Mouse (Mus musculus): ENCODE results near the gene Ptprn2. TPM values are rescaled to one million over a fixed set of nuclear protein-coding genes. Genes with fewer than 3 reads are reported as not detected.

Ptprn2 gene
- total RNA-seq, 2 experiments from 2014 or later: 0.31 to 0.45 TPM

GRCm38 (mm10) chr12:116594866-116595610, 109.5 kb downstream of the Ptprn2 start:
- DNase-seq: no peak

GRCm38 (mm10) chr12:116595727-116596126, 110.2 kb downstream of the Ptprn2 start:
- DNase-seq: no peak

- DNase-seq: no peak
These were observed 111.5 kb downstream of the Ptprn2 start for GRCm38 (mm10) chr12:116596993-116597392.

GRCm38 (mm10) chr12:116597670-116598069, 112.2 kb downstream of the Ptprn2 start:
- DNase-seq: no peak

- DNase-seq: no peak
These were observed 112.8 kb downstream of the Ptprn2 start for GRCm38 (mm10) chr12:116598123-116599005.

- no peak for DNase-seq
These were observed 114.0 kb downstream of the Ptprn2 start for GRCm38 (mm10) chr12:116599537-116599936.

- DNase-seq: no peak
These were observed 114.5 kb downstream of the Ptprn2 start for GRCm38 (mm10) chr12:116600054-116600453.

- DNase-seq: no peak
These were observed 115.9 kb downstream of the Ptprn2 start for GRCm38 (mm10) chr12:116601395-116601794.

- DNase-seq: no peak
These were observed 116.4 kb downstream of the Ptprn2 start for GRCm38 (mm10) chr12:116601921-116602320.

- DNase-seq: no peak
These were observed 123.1 kb downstream of the Ptprn2 start for GRCm38 (mm10) chr12:116608598-116608997.

GRCm38 (mm10) chr12:116619868-116620267, 134.3 kb downstream of the Ptprn2 start:
- DNase-seq: peak; percentile 67

GRCm38 (mm10) chr12:116620299-116620698, 134.8 kb downstream of the Ptprn2 start:
- no peak for DNase-seq

- DNase-seq: no peak
These were observed 136.0 kb downstream of the Ptprn2 start for GRCm38 (mm10) chr12:116621325-116622040.

GRCm38 (mm10) chr12:116622665-116623387, 137.3 kb downstream of the Ptprn2 start:
- no peak for DNase-seq

GRCm38 (mm10) chr12:116625391-116626281, 140.1 kb downstream of the Ptprn2 start:
- DNase-seq: peak; percentile 10

GRCm38 (mm10) chr12:116628992-116629391, 143.5 kb downstream of the Ptprn2 start:
- no peak for DNase-seq

- DNase-seq: no peak
These were observed 152.0 kb downstream of the Ptprn2 start for GRCm38 (mm10) chr12:116637498-116637897.

GRCm38 (mm10) chr12:116640871-116641270, 155.4 kb downstream of the Ptprn2 start:
- DNase-seq: no peak

- no peak for DNase-seq
These were observed 156.0 kb downstream of the Ptprn2 start for GRCm38 (mm10) chr12:116641339-116642190.

- no peak for DNase-seq
These were observed 156.7 kb downstream of the Ptprn2 start for GRCm38 (mm10) chr12:116642191-116642549.

Measured in gastrocnemius, postnatal 10 days (tissue).